Mouse (Mus musculus): ENCODE results near the gene Snx10. TPM values are rescaled to one million over a fixed set of nuclear protein-coding genes. Genes with fewer than 3 reads are reported as not detected.

Gene Snx10
- polyA plus RNA-seq, 1 experiment from 2014 or later, result 22.7 TPM

DNA sequence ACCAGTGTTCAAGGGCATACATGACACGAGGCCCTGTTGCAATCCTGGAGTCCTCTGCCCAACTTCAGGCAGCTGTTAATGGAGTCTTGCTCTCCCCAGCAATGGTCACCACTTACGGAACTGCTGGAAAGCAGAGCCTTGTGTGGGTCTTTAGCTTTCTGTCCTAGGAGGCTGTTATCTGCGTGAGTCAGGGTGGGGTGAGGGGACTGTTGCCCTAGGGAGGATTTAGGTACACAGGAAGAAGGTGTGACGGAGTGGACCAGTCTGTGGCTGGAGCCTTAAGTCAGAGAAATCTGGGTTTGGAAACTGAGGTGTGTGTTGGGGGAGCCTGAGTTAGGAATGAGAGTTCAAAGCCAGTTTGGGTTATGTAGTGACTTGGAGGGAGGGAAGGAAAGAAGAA is 49.4 kb downstream of the Snx10 start:
- no peaks in the 10 kb centered on the region for H3K36me3 ChIP-seq (replicated peaks)
- H3K27ac ChIP-seq (replicated peaks), result no peak overlapping the region
- no peaks in the 10 kb centered on the region for H3K9me3 ChIP-seq
- no peaks in the 10 kb centered on the region for H3K27me3 ChIP-seq (replicated peaks; ENCODE audit: low read depth, poor library complexity, severe bottlenecking)
- DNase-seq (ENCODE audit: low spot score), result no peak
- WGBS, result 84% methylated on average over 4 of the region's 4 CpGs
- H3K4me1 ChIP-seq, result no peaks in the 10 kb centered on the region
- H3K4me3 ChIP-seq, result no peak overlapping the region

DNA sequence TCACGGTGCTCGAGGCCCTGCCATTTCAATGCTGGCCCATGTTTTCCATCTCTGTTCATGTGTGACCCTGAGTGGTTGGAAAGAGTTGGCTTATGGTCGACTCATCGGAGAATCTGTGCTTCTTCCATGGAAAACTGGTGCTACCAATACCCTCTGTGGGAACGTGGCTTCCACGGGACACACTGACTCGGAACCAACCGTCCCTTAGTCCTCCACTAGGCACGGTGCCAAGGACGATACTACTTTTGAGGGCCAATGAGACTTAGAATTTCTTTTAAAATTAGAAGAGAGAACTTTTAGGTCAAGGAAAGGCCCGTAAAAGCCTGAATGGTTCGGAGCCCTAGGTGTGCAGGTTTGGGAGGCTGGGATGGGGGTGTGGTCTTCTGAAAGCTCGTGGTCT is 50.4 kb downstream of the Snx10 start:
- Histone ChIP-seq H3K4me1 (no peaks in the 10 kb centered on the region), H3K9me3 (no peaks in the 10 kb centered on the region), H3K27ac (replicated peaks) (no peak overlapping the region), H3K36me3 (replicated peaks) (no peaks in the 10 kb centered on the region), H3K27me3 (replicated peaks; ENCODE audit: low read depth, poor library complexity, severe bottlenecking) (no peaks in the 10 kb centered on the region), H3K4me3 (no peak overlapping the region)
- 90% methylated on average over 13 of the region's 13 CpGs for WGBS
- DNase-seq (ENCODE audit: low spot score), result no peak

DNA sequence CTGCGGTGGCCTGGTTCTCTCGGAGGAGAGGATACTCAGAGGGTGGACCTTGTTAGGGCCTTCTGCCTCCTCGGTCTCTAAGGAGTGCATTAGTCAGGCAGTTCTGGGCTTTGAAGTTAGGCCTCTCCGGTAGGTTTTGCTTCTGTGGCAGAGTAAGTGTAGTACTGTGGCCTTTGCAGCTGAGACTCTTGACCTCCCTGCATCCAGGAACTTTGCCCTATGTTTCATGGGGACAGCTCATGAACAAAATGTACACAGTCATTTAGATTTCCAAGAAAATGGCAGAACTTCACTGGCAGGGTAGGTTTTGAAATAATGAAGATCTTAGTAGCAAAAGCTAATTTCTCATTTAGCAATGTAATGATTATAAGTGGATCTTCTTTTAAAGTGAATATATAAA is 54.7 kb downstream of the Snx10 start:
- H3K27me3 ChIP-seq (replicated peaks; ENCODE audit: low read depth, poor library complexity, severe bottlenecking), result no peaks in the 10 kb centered on the region
- H3K9me3 ChIP-seq, result no peaks in the 10 kb centered on the region
- H3K4me3 ChIP-seq, result no peak overlapping the region
- 0 out of 2 replicates have a peak, but pooled peaks cover 2% of the 10 kb centered on the region for H3K4me1 ChIP-seq
- 0 out of 2 replicates have a peak, but pooled peaks cover 5% of the 10 kb centered on the region for H3K36me3 ChIP-seq (replicated peaks)
- no peak overlapping the region for H3K27ac ChIP-seq (replicated peaks)
- no peak for DNase-seq (ENCODE audit: low spot score)
- WGBS, result 86% methylated on average over 4 of the region's 4 CpGs

DNA sequence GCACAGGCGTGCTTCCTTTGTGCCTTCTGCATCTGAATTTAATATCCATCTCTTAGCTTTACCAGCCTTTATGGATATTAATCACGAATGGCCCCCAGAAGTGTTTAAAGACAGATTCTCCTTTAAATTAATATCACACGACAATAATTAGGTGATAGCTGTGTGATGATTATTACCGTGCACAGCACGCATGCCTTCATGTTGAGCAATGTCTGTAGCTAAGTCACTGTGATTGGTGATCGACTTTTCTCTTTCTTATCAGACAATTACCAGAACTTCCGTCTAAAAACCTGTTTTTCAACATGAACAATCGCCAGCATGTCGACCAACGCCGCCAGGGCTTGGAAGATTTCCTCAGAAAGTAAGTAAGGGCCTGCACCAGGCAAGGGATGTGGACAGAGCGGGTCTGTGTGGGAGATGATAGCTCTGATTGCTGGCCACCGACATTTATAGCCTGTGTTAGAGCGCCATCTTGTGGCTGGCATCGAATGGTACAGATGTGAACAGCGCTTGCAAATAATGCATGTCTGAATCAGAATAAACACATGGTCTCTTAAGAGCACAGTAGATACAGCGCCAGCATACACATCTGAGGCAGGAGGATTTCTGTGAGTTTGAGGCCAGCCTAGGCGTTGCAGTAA is 56.5 kb downstream of the Snx10 start:
- 35% methylated on average over 18 of the region's 18 CpGs for WGBS

DNA sequence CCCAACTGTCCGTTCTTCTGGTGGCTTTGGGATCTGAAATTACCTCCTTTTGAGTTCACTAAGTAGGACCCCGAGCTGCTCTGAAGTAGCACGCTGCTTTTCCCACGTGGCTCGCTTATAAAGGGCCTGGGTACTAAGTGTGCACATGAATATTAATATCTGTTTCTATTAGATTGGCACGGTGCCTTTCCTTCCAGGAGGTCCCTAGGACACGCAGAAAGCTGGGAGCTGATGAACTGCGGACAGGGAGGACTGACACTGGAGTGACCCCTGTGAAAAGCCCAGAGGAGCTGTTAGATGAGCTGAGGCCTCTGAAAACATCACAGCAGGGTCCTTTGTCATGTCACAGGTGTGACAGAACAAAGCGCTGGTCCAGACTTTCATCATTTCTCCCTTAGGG is 57.7 kb downstream of the Snx10 start:
- no peak for DNase-seq (ENCODE audit: low spot score)
- Histone ChIP-seq H3K27ac (replicated peaks) (no peak overlapping the region), H3K36me3 (replicated peaks) (0 out of 2 replicates have a peak, but pooled peaks cover 7% of the 10 kb centered on the region), H3K27me3 (replicated peaks; ENCODE audit: low read depth, poor library complexity, severe bottlenecking) (no peaks in the 10 kb centered on the region), H3K9me3 (no peaks in the 10 kb centered on the region), H3K4me3 (no peak overlapping the region), H3K4me1 (0 out of 2 replicates have a peak, but pooled peaks cover 2% of the 10 kb centered on the region)
- WGBS, result 90% methylated on average over 9 of the region's 9 CpGs

More for the DNA sequence above, 56.5 kb downstream of the Snx10 start:
- Histone ChIP-seq H3K9me3 (no peaks in the 10 kb centered on the region), H3K36me3 (replicated peaks) (0 out of 2 replicates have a peak, but pooled peaks cover 7% of the 10 kb centered on the region), H3K27ac (replicated peaks) (no peak overlapping the region), H3K4me3 (no peak overlapping the region), H3K27me3 (replicated peaks; ENCODE audit: low read depth, poor library complexity, severe bottlenecking) (no peaks in the 10 kb centered on the region), H3K4me1 (0 out of 2 replicates have a peak, but pooled peaks cover 2% of the 10 kb centered on the region)
- peak; percentile 90 for DNase-seq (ENCODE audit: low spot score)

DNA sequence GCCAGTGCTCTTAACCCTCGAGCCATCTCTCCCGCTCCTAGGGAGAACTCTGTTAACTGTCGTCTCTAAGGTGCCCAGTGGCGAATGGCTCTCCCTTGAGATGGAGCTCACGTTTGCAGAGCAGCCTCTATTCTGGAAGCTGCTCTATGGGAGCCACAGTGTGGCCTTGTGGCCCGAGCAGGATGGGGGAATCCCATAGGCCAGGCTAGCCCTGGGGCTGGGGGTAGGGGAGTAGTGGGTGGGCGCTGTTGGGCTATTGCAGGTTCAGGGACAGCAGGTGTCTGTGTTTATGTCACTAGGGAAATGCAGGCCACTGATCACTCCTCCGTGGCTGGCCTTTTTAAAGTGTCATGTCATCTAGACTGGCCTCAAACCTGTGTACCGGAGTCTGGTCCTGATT is 58.4 kb downstream of the Snx10 start:
- no peaks in the 10 kb centered on the region for H3K27me3 ChIP-seq (replicated peaks; ENCODE audit: low read depth, poor library complexity, severe bottlenecking)
- H3K36me3 ChIP-seq (replicated peaks), result 0 out of 2 replicates have a peak, but pooled peaks cover 7% of the 10 kb centered on the region
- H3K9me3 ChIP-seq, result no peaks in the 10 kb centered on the region
- no peak overlapping the region for H3K4me3 ChIP-seq
- no peak overlapping the region for H3K27ac ChIP-seq (replicated peaks)
- 91% methylated on average over 9 of the region's 9 CpGs for WGBS
- H3K4me1 ChIP-seq, result 0 out of 2 replicates have a peak, but pooled peaks cover 2% of the 10 kb centered on the region
- DNase-seq (ENCODE audit: low spot score), result no peak

DNA sequence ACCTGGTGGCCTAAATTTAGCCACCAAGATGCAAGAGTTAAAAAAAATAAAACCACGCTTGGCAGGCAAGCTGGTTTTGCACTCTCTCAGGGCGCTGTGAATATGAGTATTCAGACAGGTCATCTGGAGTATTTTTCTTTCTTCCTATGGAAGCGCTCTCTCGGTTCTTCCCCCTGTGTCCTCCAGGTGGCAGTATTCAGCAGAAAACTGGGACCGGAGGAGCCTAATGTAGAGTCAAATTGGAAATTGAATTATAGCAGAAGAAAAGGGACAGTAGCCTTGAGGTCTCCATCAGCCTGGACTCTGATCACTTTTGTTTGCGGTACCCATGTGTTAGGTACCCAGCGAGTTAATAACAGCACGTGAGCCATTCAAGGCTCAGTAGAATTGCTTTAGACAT is 62.3 kb downstream of the Snx10 start:
- H3K4me1 ChIP-seq, result peaks cover 7% of the 10 kb centered on the region; the same call in 1 of the 2 replicates
- H3K9me3 ChIP-seq, result no peaks in the 10 kb centered on the region
- 0 out of 2 replicates have a peak, but pooled peaks cover 6% of the 10 kb centered on the region for H3K36me3 ChIP-seq (replicated peaks)
- H3K4me3 ChIP-seq, result no peak overlapping the region
- H3K27me3 ChIP-seq (replicated peaks; ENCODE audit: low read depth, poor library complexity, severe bottlenecking), result no peaks in the 10 kb centered on the region
- DNase-seq (ENCODE audit: low spot score), result peak; percentile 67
- 42% methylated on average over 8 of the region's 8 CpGs for WGBS
- H3K27ac ChIP-seq (replicated peaks), result no peak overlapping the region

DNA sequence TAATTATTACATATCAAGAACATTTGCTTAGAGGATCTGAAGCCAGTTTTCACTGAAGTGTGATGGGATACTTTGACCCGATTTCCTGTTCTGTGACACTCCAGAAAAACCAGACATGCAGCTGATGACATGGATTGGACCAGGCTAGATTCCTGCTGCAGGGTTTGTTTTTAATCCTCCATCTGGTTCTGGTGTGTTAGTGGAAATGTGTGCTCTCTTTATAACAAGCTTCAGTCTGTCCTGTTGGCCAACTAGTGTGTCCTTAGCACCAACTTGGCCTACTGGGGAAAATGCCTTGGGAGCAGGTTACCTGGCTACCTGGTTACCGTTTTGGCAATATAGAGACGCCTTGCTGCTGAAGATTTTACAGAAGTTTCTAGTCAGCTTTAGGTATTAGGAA is 63.6 kb downstream of the Snx10 start:
- Histone ChIP-seq H3K27ac (replicated peaks) (no peak overlapping the region), H3K27me3 (replicated peaks; ENCODE audit: low read depth, poor library complexity, severe bottlenecking) (no peaks in the 10 kb centered on the region), H3K36me3 (replicated peaks) (0 out of 2 replicates have a peak, but pooled peaks cover 4% of the 10 kb centered on the region), H3K4me1 (peaks cover 13% of the 10 kb centered on the region), H3K9me3 (no peaks in the 10 kb centered on the region), H3K4me3 (no peak overlapping the region)
- WGBS, result 94% methylated on average over 3 of the region's 3 CpGs
- no peak for DNase-seq (ENCODE audit: low spot score)

DNA sequence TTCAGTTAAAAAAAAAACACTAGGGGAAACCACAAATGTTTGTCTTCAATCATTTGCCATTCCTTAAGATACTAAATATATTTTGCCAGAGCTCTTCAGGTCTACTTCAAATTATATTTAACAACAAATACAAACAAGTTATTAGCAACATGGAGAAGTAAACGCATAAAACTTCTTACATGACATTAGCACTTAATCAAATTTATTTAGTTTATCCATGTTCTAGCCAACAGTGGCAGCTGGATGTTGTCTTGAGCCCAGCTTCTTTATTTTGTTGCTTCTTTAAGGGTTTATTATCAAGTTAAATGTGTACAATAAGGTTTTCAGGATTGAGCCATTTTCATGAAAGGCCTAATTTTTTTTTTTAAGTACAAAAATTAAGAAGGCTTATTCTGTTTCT is 67.6 kb downstream of the Snx10 start:
- peaks cover 31% of the 10 kb centered on the region for H3K4me1 ChIP-seq
- H3K4me3 ChIP-seq, result peak overlapping the region; percentile 70; the same call in 1 of the 2 replicates
- no peaks in the 10 kb centered on the region for H3K36me3 ChIP-seq (replicated peaks)
- DNase-seq (ENCODE audit: low spot score), result no peak
- no peak overlapping the region for H3K27ac ChIP-seq (replicated peaks)
- WGBS, result 83% methylated on average over 1 of the region's 1 CpGs
- H3K27me3 ChIP-seq (replicated peaks; ENCODE audit: low read depth, poor library complexity, severe bottlenecking), result no peaks in the 10 kb centered on the region
- H3K9me3 ChIP-seq, result no peaks in the 10 kb centered on the region

DNA sequence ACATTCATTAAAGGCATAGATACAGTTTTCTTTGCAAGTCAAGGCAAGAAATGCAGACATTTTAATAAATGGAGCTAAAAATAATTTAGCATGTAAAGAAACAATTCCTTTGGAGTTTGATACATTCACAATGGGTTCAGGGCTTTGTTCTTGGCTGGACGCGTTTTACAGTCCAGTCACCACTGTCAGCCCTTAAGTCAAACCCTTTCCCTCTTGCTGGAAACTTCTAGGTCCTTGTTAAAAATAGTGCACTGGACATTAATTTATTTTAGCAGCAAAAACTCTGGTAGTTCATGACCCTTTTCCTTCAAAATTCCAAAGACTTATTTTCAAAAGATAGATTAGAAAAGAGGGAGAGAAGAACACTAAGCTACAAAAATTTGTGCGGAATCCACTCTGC is 68.1 kb downstream of the Snx10 start:
- Histone ChIP-seq H3K4me3 (peak overlapping the region; percentile 70), H3K36me3 (replicated peaks) (no peaks in the 10 kb centered on the region), H3K27ac (replicated peaks) (peak overlapping the region; percentile 95), H3K9me3 (no peaks in the 10 kb centered on the region), H3K4me1 (peaks cover 31% of the 10 kb centered on the region), H3K27me3 (replicated peaks; ENCODE audit: low read depth, poor library complexity, severe bottlenecking) (no peaks in the 10 kb centered on the region)
- DNase-seq (ENCODE audit: low spot score), result no peak
- 27% methylated on average over 3 of the region's 3 CpGs for WGBS

DNA sequence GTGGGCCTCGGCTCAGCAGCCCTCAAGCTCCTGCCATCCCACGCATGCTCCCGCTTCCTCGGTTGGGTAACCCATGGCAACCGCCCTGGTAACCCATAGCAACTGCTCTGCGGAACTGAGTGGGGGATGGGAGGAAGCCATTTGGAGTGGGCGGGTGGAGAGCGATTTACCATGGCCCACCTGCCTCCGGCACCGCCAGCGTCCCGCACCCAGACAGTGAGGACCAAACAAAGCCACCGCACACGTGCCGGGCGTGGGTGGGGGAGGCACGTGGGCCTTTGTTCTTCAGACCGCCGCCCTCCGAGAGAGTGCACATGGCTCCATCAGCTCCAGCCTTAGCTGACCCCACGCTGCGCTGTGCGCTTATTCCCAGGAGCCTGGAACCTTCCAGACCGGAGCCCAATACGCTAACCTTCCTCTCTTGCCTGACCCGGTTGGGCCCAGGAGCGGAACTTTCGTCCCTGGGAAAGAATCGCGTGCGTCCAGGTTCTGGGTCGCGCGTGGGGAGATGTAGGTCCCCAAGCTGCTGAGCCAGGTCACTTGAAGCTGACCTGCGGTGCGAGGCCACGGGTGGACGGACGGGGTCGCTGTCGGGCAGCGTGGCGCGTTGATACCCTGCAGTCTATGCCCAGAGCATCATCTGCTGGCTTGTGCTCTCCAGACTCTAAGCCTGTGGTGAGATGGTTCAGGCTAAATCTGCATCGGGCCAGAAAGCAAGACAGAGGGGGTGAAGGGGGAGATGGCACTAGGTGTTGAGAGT is 68.8 kb downstream of the Snx10 start:
- no peaks in the 10 kb centered on the region for H3K36me3 ChIP-seq (replicated peaks)

DNA sequence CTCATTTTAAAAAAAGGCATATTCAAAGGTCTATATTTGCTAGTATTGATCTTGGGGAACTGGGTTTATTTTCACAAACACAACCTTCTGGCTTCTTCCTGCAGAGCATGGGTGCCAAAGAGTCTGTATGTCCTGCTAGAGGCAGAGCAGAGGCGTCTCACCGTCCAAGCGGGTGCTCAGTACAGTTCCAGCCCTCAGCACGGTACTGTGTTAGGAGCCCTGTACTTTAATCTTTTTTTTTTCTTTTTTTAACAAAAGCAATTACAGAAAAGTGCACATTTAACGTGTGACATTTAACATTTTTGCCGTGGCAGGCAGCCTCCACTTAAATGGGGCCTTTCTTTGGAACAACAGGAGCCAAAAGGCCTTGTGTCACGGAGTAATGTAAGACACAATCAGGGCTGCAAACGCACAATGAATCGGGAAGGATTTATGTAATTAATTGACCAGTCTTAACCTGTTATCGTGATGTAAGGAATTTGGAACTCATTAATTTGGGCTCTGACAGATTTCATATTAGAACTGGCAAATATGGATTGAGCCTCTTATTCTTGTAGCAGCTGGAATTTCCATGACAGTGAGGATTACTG is 69.8 kb downstream of the Snx10 start:
- no peaks in the 10 kb centered on the region for H3K27me3 ChIP-seq (replicated peaks; ENCODE audit: low read depth, poor library complexity, severe bottlenecking)
- H3K4me1 ChIP-seq, result peaks cover 27% of the 10 kb centered on the region
- DNase-seq (ENCODE audit: low spot score), result no peak
- H3K9me3 ChIP-seq, result no peaks in the 10 kb centered on the region
- H3K36me3 ChIP-seq (replicated peaks), result no peaks in the 10 kb centered on the region
- H3K4me3 ChIP-seq, result no peak overlapping the region
- WGBS, result 73% methylated on average over 10 of the region's 10 CpGs
- H3K27ac ChIP-seq (replicated peaks), result no peak overlapping the region

More for the DNA sequence above, 68.8 kb downstream of the Snx10 start:
- Histone ChIP-seq H3K4me3 (peak overlapping the region; percentile 70), H3K27me3 (replicated peaks; ENCODE audit: low read depth, poor library complexity, severe bottlenecking) (no peaks in the 10 kb centered on the region), H3K27ac (replicated peaks) (peak overlapping the region; percentile 95), H3K9me3 (no peaks in the 10 kb centered on the region), H3K4me1 (peaks cover 27% of the 10 kb centered on the region)
- WGBS, result 1% methylated on average over 45 of the region's 45 CpGs
- DNase-seq (ENCODE audit: low spot score), result peak; percentile 91

Data from embryonic facial prominence, embryonic 10.5 days (tissue).